Mouse (Mus musculus): Measurements from ENCODE around the gene Chn2.

DNA sequence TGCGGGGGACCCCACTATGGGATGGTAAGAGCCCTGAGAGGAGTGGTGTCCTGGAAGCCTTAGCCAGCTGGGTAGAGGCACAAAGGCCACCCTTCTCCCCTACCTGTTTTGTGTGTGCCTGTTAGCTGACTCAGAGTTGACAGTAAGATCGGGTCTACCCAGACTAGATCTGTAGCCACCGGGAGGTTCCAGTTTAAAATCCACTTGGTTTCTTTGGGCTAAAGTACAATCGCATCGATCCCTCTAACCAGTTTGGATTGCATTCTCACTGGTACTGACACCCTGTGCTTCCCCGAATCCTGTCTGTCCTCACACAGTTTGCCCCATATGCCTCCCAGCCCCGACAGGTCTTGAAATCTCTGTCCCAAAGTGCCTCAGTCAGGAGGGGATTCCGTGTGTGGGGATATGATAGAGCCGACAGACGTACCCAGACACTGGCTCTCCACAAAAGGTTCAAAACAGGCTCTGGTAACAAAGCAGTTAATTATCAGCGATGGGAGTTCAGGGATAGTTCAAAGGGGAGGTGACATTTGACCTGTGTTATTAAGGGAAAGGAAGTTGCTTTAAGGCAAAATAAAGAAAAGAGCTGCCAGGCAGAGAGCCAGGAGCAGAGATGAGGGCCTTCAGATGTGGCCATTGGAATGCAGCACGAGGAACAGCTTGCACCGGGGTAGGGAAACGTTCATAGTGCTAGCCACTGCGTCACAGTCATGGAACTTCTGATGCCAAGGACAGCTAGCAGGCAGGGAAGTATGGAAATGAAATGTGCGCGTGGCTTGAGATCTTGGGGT lies 212.2 kb downstream of the Chn2 start:
- no peak for TF ChIP-seq TAL1 (IDR thresholded peaks at IDR 0.05; ENCODE audit: low read length)
- no peak for TF ChIP-seq GATA1 (IDR thresholded peaks at IDR 0.05; ENCODE audit: low read length)

All from erythroblast, embryonic 14.5 days (primary cell).